Mouse (Mus musculus): ENCODE measurements around the gene Ptpn14. TPM values are rescaled to one million over a fixed set of nuclear protein-coding genes. Genes with fewer than 3 reads are reported as not detected.

The Ptpn14 gene
- polyA plus RNA-seq, 1 experiment: 57.3 TPM

- TF ChIP-seq POLR2A (IDR thresholded peaks at IDR 0.05; ENCODE audit: low read depth, low read length) (no peak), CTCF (IDR thresholded peaks at IDR 0.05; ENCODE audit: borderline replicate concordance, insufficient read depth, low read length) (no peak)
- Histone ChIP-seq H3K4me3 (ENCODE audit: insufficient read depth, low read length) (peak overlapping the region; percentile 59), H3K27ac (ENCODE audit: insufficient read depth, low read length) (no peak overlapping the region), H3K4me1 (ENCODE audit: control insufficient read depth, insufficient read depth, low read length) (peaks cover 12% of the 10 kb centered on the region)
Measured at GRCm38 (mm10) chr1:189920701-189921567, 192.9 kb downstream of the Ptpn14 start.

GRCm38 (mm10) chr1:189921568-189921817, 193.4 kb downstream of the Ptpn14 start:
- H3K4me3 ChIP-seq (ENCODE audit: insufficient read depth, low read length): peak overlapping the region; percentile 59
- no peak overlapping the region for H3K27ac ChIP-seq (ENCODE audit: insufficient read depth, low read length)
- peaks cover 12% of the 10 kb centered on the region for H3K4me1 ChIP-seq (ENCODE audit: control insufficient read depth, insufficient read depth, low read length)
- TF ChIP-seq POLR2A (IDR thresholded peaks at IDR 0.05; ENCODE audit: low read depth, low read length): no peak

- Histone ChIP-seq H3K4me3 (ENCODE audit: insufficient read depth, low read length) (peak within 1 kb of the TSS; percentile 70), H3K27ac (ENCODE audit: insufficient read depth, low read length) (no peak within 1 kb of the TSS), H3K4me1 (ENCODE audit: control insufficient read depth, insufficient read depth, low read length) (peaks cover 12% of the 10 kb centered on the region)
- TF ChIP-seq POLR2A (IDR thresholded peaks at IDR 0.05; ENCODE audit: low read depth, low read length) (no peak; the same call in none of the 2 replicates), CTCF (IDR thresholded peaks at IDR 0.05; ENCODE audit: borderline replicate concordance, insufficient read depth, low read length) (no peak)
Measured at GRCm38 (mm10) chr1:189921818-189922592, 193.9 kb downstream of the Ptpn14 start, which contains the start of gene Smyd2. Gene Smyd2 (minus strand): TSS chr1:189922363.

GRCm38 (mm10) chr1:189922721-189923120, 194.7 kb downstream of the Ptpn14 start:
- no peak overlapping the region for H3K27ac ChIP-seq (ENCODE audit: insufficient read depth, low read length)
- TF ChIP-seq CTCF (IDR thresholded peaks at IDR 0.05; ENCODE audit: borderline replicate concordance, insufficient read depth, low read length): no peak
- no peak for TF ChIP-seq POLR2A (IDR thresholded peaks at IDR 0.05; ENCODE audit: low read depth, low read length)

GRCm38 (mm10) chr1:189923157-189923556, 195.1 kb downstream of the Ptpn14 start:
- peaks cover 5% of the 10 kb centered on the region for H3K4me1 ChIP-seq (ENCODE audit: control insufficient read depth, insufficient read depth, low read length)
- no peak overlapping the region for H3K4me3 ChIP-seq (ENCODE audit: insufficient read depth, low read length)

More at GRCm38 (mm10) chr1:189922721-189923120, 194.7 kb downstream of the Ptpn14 start:
- Histone ChIP-seq H3K4me1 (ENCODE audit: control insufficient read depth, insufficient read depth, low read length) (peaks cover 8% of the 10 kb centered on the region), H3K4me3 (ENCODE audit: insufficient read depth, low read length) (peak overlapping the region; percentile 70)

GRCm38 (mm10) chr1:189923871-189924568, 196.0 kb downstream of the Ptpn14 start:
- Histone ChIP-seq H3K4me3 (ENCODE audit: insufficient read depth, low read length) (no peak overlapping the region), H3K27ac (ENCODE audit: insufficient read depth, low read length) (no peak overlapping the region), H3K4me1 (ENCODE audit: control insufficient read depth, insufficient read depth, low read length) (peaks cover 5% of the 10 kb centered on the region)
- TF ChIP-seq CTCF (IDR thresholded peaks at IDR 0.05; ENCODE audit: borderline replicate concordance, insufficient read depth, low read length): no peak

More at GRCm38 (mm10) chr1:189923157-189923556, 195.1 kb downstream of the Ptpn14 start:
- TF ChIP-seq CTCF (IDR thresholded peaks at IDR 0.05; ENCODE audit: borderline replicate concordance, insufficient read depth, low read length): no peak
- TF ChIP-seq POLR2A (IDR thresholded peaks at IDR 0.05; ENCODE audit: low read depth, low read length): no peak
- no peak overlapping the region for H3K27ac ChIP-seq (ENCODE audit: insufficient read depth, low read length)

- TF ChIP-seq CTCF (IDR thresholded peaks at IDR 0.05; ENCODE audit: borderline replicate concordance, insufficient read depth, low read length) (no peak), POLR2A (IDR thresholded peaks at IDR 0.05; ENCODE audit: low read depth, low read length) (no peak)
- Histone ChIP-seq H3K4me3 (ENCODE audit: insufficient read depth, low read length) (no peak overlapping the region), H3K4me1 (ENCODE audit: control insufficient read depth, insufficient read depth, low read length) (no peaks in the 10 kb centered on the region), H3K27ac (ENCODE audit: insufficient read depth, low read length) (no peak overlapping the region)
Measured at GRCm38 (mm10) chr1:189926279-189926678, 198.2 kb downstream of the Ptpn14 start.

Other genes starting within 250 kb of the Ptpn14 start
- gene Cenpf, start 40.2 kb upstream of the Ptpn14 start, polyA plus RNA-seq (2011; ENCODE audit: insufficient read length, low read depth, missing spikeins): 21.1 and 32.0 TPM in 2 replicates
- 47.4 and 48.6 TPM in 2 replicates for gene Smyd2, start 194.1 kb downstream of the Ptpn14 start, polyA plus RNA-seq (2011; ENCODE audit: insufficient read length, low read depth, missing spikeins)

All from embryonic fibroblast, embryonic 13.5 days (primary cell).